Mouse (Mus musculus) midbrain, embryonic 14.5 days (tissue): ENCODE data around the gene Zfp322a. TPM values are rescaled to one million over a fixed set of nuclear protein-coding genes. Genes with fewer than 3 reads are reported as not detected.
"Not testable (repeated sequence)": the region's sequence is repeated elsewhere in the genome, so short reads cannot be mapped to it uniquely, and the experiment has no call there.

Source experiments
- ATAC-seq: fragments of 200-750 bp; cut with Nextera tagmentation; 2 replicates; pipeline ENCODE4 v1.8.0; 2017; ENCODE audit warnings: moderate number of reproducible peaks, moderate library complexity; ENCODE audit not compliant: low FRiP score, low TSS enrichment
- DNase-seq: peaks from one replicate; pipeline ENCODE4 v3.0.0-alpha.2; 2015
- H3K27ac ChIP-seq: fragments of 300-500 bp; sonication (generic); replicated peaks from 2 replicates; pipeline ENCODE4 v1.5.1; 2014; ENCODE audit warnings: mild to moderate bottlenecking, low read depth, low read length, moderate library complexity
- H3K27me3 ChIP-seq: fragments of 300-500 bp; sonication (generic); 2 replicates; pipeline ENCODE4 v1.6.1; 2014; ENCODE audit warnings: low read length, control low read depth, mixed read lengths; ENCODE audit not compliant: control insufficient read depth, insufficient read depth
- H3K36me3 ChIP-seq: fragments of 300-500 bp; sonication (generic); 2 replicates; pipeline ENCODE4 v1.6.1; 2014; ENCODE audit warnings: low read length, control low read depth; ENCODE audit not compliant: control insufficient read depth, insufficient read depth
- H3K4me1 ChIP-seq: fragments of 300-500 bp; sonication (generic); 2 replicates; pipeline ENCODE4 v1.6.1; 2014; ENCODE audit warnings: mild to moderate bottlenecking, antibody characterized with exemption, low read length, control low read depth; ENCODE audit not compliant: control insufficient read depth, insufficient read depth
- H3K4me2 ChIP-seq: fragments of 300-500 bp; sonication (generic); 2 replicates; pipeline ENCODE4 v1.6.1; 2014; ENCODE audit warnings: mild to moderate bottlenecking, low read length, moderate library complexity
- H3K4me3 ChIP-seq: fragments of 300-500 bp; sonication (generic); replicated peaks from 2 replicates; pipeline ENCODE4 v1.5.1; 2014; ENCODE audit warnings: low read depth, low read length
- H3K9ac ChIP-seq: fragments of 300-500 bp; sonication (generic); replicated peaks from 2 replicates; pipeline ENCODE4 v1.6.1; 2014; ENCODE audit warnings: mild to moderate bottlenecking, low read length, moderate library complexity
- H3K9me3 ChIP-seq: fragments of 300-500 bp; sonication (generic); 2 replicates; pipeline ENCODE4 v1.6.1; 2016; ENCODE audit warnings: low read length, control low read depth, mixed read lengths; ENCODE audit not compliant: control insufficient read depth
- WGBS: fragments of 180-500 bp; shearing (Covaris S2); extraction: QIAGEN DNeasy Blood & Tissue Kit; methylation state at CpG from one replicate; pipeline ENCODE4 v1.1.7; 2014; 5-methylcytosine and 5-hydroxymethylcytosine counted together
- polyA plus RNA-seq: library from polyadenylated mRNA; unstranded; fragments of >200 nt; fragmentation: Nextera tagmentation; extraction: Ambion mirVana; gene quantifications from 2 replicates; pipeline ENCODE4 v1.2.1, GENCODE M21; 2014

The Zfp322a gene
- polyA plus RNA-seq, 1 experiment from 2014 or later = 64.4 TPM

DNA sequence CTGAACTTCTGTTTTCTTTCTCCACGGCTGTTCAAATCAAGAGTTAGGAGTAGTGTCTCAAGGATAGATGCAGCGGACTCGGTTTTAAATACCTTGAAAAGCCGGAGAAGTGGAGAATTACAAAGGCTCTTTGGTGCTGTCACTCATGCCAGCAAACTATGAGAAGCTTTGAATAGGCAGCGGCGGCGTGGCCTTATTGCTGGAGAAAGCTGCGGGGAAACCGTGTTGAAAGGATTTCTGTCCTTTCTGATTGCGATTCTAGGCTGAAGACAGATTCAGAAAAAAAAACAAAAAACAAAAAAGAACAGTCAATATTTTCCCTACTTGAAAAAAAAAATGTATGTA, 385 bp upstream of the Zfp322a start:
- Histone ChIP-seq H3K27me3 (no peaks in the 10 kb centered on the region), H3K36me3 (peaks cover 14% of the 10 kb centered on the region), H3K27ac (peak overlapping the region; percentile 96), H3K9ac (peak overlapping the region; percentile 78), H3K4me1 (peaks cover 26% of the 10 kb centered on the region), H3K9me3 (no peaks in the 10 kb centered on the region), H3K4me3 (peak overlapping the region; percentile 77), H3K4me2 (peak overlapping the region; percentile 58)
- WGBS = under 1% methylated on average over 10 of the region's 10 CpGs
- no peak for DNase-seq
- peak; percentile 34 for ATAC-seq

DNA sequence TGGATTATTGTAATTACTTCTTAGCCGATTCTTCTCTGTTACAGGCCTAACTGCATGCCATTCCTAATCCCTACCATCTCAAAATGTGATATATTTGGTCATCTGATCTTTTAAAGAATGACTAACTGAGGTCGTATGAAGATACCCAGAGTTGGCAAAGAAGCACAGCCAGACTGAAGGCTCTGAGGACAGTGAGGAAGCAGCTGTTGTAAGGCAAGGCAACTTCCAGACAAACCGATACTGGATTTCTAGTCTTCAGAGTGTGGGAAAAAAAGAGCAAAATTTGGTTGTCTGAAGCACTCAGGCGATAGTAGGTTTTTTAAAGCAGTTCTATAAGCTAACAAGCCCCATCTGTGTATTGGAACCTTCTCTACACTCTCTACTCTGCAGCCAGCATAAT, 7.5 kb downstream of the Zfp322a start:
- Histone ChIP-seq H3K27me3 (no peaks in the 10 kb centered on the region), H3K4me2 (no peak overlapping the region), H3K4me1 (peaks cover 5% of the 10 kb centered on the region; the same call in 1 of the 2 replicates), H3K9me3 (no peaks in the 10 kb centered on the region), H3K36me3 (peaks cover 73% of the 10 kb centered on the region), H3K27ac (no peak overlapping the region), H3K9ac (no peak overlapping the region), H3K4me3 (no peak overlapping the region)
- DNase-seq (no peak), ATAC-seq (no peak)
- 95% methylated on average over 4 of the region's 4 CpGs for WGBS

DNA sequence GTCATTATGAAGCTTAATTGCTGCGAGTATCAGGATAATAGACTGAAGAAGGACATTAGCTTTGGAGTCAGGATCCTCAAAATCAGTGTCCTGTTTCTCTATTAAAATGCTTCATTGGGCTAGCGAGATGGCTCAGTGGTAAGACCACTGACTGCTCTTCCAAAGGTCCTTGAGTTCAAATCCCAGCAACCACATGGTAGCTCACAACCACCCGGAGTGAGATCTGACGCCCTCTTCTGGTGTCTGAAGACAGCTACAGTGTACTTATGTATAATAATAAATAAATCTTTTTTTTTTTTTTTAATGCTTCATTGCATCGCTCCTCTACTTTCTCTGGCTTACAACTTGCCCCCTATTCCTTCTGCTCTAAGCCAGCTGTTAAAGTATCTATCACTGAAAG, 14.5 kb downstream of the Zfp322a start:
- not testable (repeated sequence) for H3K27ac ChIP-seq, ATAC-seq, H3K4me2 ChIP-seq, H3K9ac ChIP-seq, H3K4me1 ChIP-seq, H3K27me3 ChIP-seq, H3K4me3 ChIP-seq, H3K9me3 ChIP-seq, DNase-seq
- peaks cover 49% of the 10 kb centered on the region for H3K36me3 ChIP-seq
- 92% methylated on average over 5 of the region's 5 CpGs for WGBS

DNA sequence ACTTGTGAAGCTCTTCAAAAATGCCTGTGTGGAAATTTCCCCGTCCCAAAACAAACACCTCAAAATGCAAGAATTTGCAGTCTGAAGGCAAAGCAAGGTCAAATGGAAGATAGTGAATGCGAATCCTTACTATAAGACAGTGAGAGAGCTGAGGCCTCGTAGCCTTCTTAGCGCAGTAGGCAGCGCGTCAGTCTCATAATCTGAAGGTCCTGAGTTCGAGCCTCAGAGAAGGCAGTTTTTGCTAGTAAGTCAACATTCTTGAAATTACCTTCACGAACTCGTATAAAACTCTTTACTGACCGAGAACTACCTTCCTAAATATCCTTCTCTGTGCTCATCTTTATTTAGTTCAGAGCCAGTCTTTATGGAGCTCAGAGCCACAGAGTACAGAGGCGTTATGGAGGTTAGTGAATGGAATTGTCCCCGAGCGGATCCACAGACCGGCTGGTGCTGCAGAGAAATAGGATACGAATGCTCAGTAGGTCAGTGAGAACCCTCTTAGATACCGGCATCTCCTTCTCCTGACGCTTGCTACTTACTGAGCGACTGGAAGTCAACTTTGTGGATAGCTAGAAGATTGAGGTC, 51.6 kb downstream of the Zfp322a start:
- Histone ChIP-seq H3K9ac (no peak overlapping the region), H3K4me1 (0 out of 2 replicates have a peak, but pooled peaks cover 9% of the 10 kb centered on the region), H3K4me2 (no peak overlapping the region), H3K27me3 (peaks cover 34% of the 10 kb centered on the region), H3K9me3 (no peaks in the 10 kb centered on the region), H3K4me3 (no peak overlapping the region), H3K36me3 (no peaks in the 10 kb centered on the region), H3K27ac (no peak overlapping the region)
- DNase-seq (peak; percentile 23), ATAC-seq (no peak)
- WGBS = 6% methylated on average over 18 of the region's 18 CpGs

DNA sequence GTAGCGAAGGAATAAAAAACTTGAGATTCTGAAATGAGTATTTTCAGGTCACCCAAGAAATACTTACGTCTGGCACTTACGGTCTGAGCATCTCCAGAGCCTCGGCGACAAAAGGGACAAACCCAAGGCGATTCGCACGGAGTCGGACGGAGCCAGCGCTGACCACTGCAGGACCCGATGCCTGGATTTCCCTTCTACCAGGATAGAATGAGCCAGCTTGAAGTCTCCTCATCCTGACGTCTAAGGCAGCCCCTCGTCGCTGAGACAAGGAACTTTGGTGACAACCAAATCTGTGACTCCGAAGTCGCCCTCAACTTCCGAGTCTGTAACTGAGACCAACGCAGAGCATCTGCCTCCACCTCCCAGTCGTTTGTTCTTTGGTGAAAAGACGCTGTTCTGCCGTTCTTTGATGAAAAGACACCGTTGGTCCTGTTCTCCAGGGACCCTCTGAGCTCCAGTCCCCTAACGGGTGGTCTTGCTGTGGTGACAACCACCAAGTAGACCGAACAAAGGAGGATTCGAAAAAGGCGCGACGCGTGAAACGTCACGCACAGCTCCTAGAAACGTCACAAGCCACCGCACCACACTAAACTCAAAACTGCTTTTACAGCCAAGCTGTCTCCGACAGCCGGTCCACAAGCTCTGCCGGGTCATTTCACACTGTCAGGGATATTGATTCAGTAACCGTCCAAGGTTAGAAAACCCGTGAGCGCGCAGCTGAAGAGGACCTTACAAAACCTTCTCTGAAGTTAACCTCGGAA, 55.9 kb downstream of the Zfp322a start:
- H3K4me1 ChIP-seq = 0 out of 2 replicates have a peak, but pooled peaks cover 14% of the 10 kb centered on the region
- H3K9ac ChIP-seq = peak overlapping the region; percentile 39
- H3K4me3 ChIP-seq = peak overlapping the region; percentile 40
- no peak overlapping the region for H3K27ac ChIP-seq
- H3K4me2 ChIP-seq = peak overlapping the region; percentile 74
- no peaks in the 10 kb centered on the region for H3K9me3 ChIP-seq
- ATAC-seq (peak; percentile 43; the same call in 1 of the 2 replicates), DNase-seq (peak; percentile 64)
- peaks cover 70% of the 10 kb centered on the region for H3K27me3 ChIP-seq
- H3K36me3 ChIP-seq = no peaks in the 10 kb centered on the region
- WGBS = under 1% methylated on average over 42 of the region's 42 CpGs

DNA sequence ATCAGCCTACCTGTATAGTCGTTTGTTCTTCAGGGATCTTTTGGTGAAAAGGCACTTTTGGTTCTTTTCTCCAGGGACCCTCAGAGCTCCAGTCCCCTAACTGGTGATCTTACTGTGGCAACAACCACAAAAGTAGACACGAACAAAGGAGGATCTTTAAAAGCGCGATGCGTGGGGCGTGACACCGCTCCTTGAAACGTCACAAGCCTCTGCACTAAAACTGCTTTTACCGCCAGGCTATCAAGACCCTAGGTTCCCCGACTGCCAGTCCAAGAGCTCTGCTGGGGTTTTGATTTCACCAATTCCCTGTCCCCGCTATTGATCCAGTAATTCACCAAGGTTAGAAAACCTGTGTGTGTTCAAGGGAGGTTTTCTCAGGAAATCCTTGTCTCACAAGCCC, 59.0 kb downstream of the Zfp322a start:
- Histone ChIP-seq H3K27me3 (peaks cover 79% of the 10 kb centered on the region), H3K9ac (no peak overlapping the region), H3K4me3 (peak overlapping the region; percentile 27), H3K36me3 (no peaks in the 10 kb centered on the region), H3K9me3 (no peaks in the 10 kb centered on the region), H3K4me2 (peak overlapping the region; percentile 50), H3K4me1 (0 out of 2 replicates have a peak, but pooled peaks cover 14% of the 10 kb centered on the region), H3K27ac (no peak overlapping the region)
- DNase-seq (peak; percentile 31), ATAC-seq (no peak)
- 2% methylated on average over 11 of the region's 11 CpGs for WGBS

DNA sequence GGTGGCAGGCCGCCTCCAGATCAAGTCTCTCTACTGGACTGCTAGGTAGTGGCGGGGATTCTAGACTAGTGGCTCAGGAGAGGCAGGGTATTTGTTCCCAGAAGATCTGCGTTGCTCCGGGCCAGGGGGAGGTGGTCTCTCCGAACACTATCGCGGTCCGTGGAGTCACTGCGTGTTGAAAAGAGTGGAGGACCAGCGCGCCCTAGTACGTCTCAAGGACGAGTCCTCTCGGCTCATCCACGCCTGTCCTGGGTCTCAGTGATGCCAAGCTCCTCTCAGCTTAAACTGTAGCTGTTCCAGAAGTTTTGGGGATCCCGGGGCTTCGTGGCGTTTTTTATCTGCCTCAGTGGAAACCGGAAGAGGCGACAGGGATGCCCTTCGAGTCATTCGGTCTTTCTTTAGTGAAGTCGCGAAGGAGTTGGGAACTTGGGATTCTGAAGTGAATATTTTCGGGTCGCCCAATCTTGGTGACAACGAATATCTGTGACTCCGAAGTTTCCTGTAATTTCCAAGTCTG, 59.5 kb downstream of the Zfp322a start:
- H3K27me3 ChIP-seq = peaks cover 76% of the 10 kb centered on the region
- H3K27ac ChIP-seq = no peak overlapping the region
- ATAC-seq (no peak), DNase-seq (peak; percentile 55)
- H3K4me3 ChIP-seq = peak overlapping the region; percentile 27
- 1% methylated on average over 28 of the region's 28 CpGs for WGBS
- 0 out of 2 replicates have a peak, but pooled peaks cover 14% of the 10 kb centered on the region for H3K4me1 ChIP-seq
- H3K9ac ChIP-seq = no peak overlapping the region
- H3K36me3 ChIP-seq = no peaks in the 10 kb centered on the region
- peak overlapping the region; percentile 50 for H3K4me2 ChIP-seq
- H3K9me3 ChIP-seq = no peaks in the 10 kb centered on the region

DNA sequence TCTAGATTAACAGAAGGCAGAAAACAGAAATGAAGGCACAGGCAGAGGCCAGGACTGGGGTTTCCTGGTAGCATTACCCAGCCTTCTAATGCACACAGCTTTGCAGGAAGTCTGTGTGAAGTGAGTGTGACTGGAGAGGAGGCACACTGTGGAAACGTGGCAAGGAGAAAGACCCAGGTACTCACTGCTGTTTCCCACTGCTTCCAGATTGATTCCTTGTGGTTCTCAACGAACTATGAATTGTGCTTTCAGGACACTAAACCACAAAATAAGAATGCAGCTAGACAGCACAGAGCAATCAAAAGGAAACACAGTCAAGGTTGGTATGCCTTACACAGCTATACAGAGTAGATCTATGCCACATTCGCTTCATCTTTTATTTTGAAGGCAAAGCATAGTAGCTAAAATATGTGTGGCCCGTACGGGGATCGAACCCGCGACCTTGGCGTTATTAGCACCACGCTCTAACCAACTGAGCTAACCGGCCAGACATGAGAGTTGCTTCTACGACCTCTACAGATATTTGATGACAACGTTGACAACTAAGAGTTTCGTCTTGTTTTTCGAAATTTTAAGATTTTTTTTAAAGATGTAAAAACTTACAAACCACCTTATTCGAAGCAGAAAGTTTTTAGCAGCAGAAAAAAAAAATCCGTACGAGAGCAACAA, 60.2 kb downstream of the Zfp322a start:
- 6% methylated on average over 18 of the region's 18 CpGs for WGBS
- not testable (repeated sequence) for H3K36me3 ChIP-seq, ATAC-seq, H3K9me3 ChIP-seq, H3K9ac ChIP-seq, H3K27ac ChIP-seq
- Histone ChIP-seq H3K4me3 (peak overlapping the region; percentile 27; the same call in 1 of the 2 replicates), H3K4me2 (peak overlapping the region; percentile 50), H3K27me3 (peaks cover 68% of the 10 kb centered on the region), H3K4me1 (0 out of 2 replicates have a peak, but pooled peaks cover 14% of the 10 kb centered on the region)
- peak; percentile 31 for DNase-seq
